Mouse (Mus musculus) heart, adult 18-20 months (tissue): ENCODE data around the gene Rbm25. TPM values are rescaled to one million over a fixed set of nuclear protein-coding genes. Genes with fewer than 3 reads are reported as not detected.

Experiments
- DNase-seq, 2 experiments: peaks; one replicate each; pipeline ENCODE4 v3.0.0; 2021 to 2022; ENCODE audit warnings: mixed read lengths in 1 of 2
- total RNA-seq, 2 experiments: library from RNA; stranded (reverse); gene quantifications; 2 replicates each; pipeline ENCODE4 v1.2.3; 2021

Gene Rbm25
- total RNA-seq, 2 experiments from 2014 or later = 39.9 to 47.7 TPM

DNA sequence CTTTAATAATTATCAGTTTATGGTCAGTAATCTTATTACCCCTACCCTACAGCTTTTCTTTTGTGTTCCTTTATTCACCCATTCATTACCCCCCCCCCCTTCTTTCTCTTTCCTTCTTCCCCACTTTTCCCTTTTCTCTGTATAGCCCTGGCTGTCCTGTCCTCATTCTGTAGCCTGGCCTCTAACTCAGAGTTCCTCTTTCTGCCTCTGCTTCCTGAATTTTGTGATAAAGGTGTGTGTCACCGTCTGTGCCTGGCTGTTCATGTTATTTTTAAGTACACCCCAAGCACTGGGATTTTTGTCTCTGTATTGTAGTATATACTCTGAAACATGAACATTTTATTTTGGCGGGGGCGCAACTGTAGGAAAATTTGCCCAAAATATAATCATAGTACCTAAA is 19.3 kb downstream of the Rbm25 start:
- DNase-seq = no peak

DNA sequence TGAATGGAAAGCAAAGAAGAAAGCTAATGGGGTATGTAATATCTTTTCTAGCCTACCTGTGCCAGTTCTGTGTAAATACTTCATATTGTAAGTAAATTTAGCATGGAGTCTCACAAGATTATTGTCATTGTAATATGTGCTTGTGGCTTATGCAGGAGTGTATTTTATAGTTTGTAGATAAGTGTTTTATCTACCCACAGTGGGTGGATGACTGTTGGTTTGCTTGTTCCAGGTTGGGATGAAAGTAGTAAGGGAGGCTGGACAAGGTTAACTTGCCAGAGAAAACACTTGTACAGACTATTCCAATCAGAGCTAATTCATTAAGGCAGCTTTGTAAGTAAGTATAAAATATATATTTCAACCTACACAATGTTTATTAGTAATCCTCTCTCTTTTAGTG is 20.4 kb downstream of the Rbm25 start:
- no peak for DNase-seq

DNA sequence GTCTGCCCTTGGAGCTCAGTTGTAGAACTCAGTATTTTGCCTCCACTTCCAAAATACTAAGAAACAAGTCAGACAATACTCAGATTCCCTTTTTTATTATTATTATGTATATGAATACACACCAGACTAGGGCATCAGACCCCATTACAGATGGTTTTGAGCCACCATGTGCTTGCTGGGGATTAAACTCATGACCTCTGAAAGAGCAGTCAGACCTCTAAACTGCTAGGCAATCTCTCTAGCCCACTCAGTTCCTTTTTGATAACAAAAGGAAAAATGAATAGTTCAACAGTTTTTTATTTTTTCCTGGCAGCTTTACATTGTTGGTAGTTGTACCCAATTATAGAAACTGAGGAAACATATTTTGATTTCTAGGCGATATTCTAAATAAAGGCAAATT is 54.4 kb downstream of the Rbm25 start:
- DNase-seq = no peak

DNA sequence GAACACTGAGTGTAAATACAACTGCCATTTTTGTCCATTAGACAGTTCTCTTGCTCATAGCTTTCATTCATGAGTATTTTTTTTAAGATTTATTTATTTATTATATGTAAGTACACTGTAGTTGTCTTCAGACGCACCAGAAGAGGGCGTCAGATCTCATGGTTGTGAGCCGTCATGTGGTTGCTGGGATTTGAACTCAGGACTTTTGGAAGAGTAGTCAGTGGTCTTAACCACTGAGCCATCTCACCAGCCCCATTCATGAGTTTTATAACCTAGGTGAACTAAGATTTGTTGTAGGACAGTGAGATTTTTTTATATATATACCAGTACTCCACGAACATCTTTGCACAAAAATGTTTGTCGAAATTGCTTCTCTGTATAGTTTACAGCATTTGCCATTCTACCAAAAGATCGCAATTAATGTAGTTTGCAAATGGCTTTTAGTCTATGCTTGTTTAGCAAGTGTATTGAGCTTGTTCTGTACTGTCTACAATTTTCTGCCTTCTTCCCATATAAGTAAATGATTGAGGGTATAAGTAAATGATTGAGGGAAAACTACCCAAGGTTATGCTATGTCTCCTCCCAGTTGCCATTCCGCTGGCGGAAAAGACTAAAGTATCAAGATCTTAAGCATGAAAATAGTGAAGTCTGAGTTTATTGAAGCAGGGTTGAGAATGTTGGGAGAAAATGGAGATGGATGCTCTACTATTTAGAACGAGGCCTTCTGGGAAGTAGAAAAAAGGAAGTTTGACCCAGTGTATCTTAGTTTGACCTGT is 55.7 kb downstream of the Rbm25 start:
- DNase-seq = no peak

DNA sequence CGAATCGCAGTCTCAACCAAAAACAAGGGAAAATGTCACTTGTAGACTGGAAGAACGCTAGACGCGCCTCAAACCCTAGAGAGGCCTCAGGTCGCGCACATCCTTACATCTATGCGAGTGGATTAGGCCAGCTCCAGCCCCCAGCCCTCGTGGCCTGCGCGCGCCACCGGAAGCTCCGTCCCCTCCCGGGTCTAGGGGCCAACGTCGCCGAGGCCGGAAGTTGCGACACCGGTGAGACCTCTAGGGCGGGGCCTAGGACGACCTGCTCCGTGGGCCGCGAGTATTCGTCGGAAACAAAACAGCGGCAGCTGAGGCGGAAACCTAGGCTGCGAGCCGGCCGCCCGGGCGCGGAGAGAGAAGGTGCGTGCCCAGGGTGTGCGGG is 56.9 kb downstream of the Rbm25 start, which contains the start of gene Psen1:
Psen1 (plus strand) TSS at position 219 of the 382 bp plus-strand sequence.
- DNase-seq = peak; percentile 96

DNA sequence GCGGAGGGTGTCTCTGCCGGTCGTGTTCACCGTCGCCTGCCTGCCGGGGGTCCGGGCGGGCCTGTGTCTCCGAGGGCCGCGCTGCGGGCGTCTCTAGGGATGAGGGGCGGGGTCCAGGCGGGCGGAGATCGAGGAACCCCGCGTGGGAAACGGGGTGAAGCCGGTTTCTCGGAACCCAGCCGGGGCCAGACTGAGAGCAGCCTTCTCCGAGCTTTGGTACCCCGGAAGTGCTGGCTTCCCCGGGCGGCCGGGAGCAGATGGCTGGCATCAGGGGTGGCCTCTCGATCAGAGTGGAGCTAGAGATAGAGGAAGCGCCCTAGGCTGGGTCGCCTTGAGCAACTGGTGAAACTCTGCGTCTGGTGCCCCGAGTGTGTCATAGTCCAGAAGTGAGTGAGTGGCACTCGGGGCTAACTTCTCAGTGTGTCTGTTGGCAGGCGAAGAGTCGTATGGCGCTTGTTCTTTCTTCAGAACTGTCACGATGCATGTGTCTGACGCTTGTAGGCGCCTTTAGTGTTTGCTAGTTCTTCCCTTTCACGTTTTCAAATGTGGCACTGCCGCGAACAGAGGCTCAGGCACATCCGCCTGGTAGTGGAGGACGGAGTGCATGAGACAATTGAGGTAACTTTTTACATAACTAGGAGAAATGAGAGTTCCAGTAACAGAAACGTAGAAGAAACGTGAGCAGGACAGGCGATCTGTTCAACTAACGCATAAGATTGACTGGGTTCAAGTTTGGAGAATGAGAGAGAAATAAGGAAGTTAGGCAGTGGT is 57.5 kb downstream of the Rbm25 start:
- peak in 1 of 2 experiments; percentile 58 for DNase-seq

DNA sequence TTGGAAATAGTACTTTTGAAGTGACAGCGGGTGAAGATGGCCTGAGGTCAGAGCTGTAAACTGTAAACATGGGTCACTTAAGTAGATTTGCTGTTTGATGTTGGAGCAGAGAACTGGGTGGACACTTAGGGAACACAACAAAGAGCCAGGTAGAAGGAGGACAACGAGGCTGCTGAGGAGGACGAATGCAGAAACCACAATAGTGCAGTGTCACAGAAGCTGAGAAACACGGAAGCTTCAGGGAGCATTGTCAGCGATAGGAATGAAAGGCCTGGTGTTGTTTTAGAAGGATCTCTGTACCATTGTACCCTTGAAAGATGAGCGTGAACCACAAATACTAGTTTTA is 58.0 kb downstream of the Rbm25 start:
- no peak for DNase-seq

DNA sequence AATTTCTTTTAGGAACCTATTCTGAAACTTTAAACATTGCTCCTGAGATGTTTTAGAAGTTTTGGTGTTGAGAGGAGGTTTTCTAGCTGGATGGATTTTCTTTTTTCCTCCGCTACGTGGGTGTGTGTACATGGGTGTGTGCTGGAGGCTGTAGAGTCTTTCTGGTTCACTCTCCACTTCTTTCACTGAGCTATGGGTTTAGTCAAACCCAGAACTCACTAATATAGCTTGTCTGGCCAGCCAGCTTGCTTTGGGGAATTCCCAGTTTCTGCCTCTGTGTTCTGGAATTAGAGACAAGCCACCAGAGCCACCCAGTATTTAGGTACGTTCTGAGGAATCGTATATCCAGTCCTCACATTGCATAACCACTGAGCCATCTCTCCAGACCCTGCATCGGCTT is 63.0 kb downstream of the Rbm25 start:
- DNase-seq = no peak

DNA sequence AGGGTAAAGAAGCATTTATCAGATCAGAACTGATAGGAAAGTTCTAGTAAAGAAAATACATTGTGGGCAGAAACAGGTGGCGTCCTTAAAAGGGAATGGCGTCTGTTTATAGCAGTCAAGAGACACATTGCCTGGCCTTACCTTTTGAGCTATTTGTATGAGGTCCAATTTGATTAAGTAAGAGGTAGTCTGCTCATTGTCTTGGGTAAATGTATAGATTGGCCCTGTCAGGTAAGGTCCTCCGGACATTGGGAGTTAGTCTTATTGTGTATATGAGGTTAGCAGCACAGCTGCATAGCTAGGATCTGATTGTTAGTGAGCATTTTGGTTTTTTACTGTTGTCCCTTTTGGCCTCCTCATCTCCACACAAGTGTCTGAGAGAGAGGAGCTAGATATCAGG is 63.6 kb downstream of the Rbm25 start:
- no peak for DNase-seq

DNA sequence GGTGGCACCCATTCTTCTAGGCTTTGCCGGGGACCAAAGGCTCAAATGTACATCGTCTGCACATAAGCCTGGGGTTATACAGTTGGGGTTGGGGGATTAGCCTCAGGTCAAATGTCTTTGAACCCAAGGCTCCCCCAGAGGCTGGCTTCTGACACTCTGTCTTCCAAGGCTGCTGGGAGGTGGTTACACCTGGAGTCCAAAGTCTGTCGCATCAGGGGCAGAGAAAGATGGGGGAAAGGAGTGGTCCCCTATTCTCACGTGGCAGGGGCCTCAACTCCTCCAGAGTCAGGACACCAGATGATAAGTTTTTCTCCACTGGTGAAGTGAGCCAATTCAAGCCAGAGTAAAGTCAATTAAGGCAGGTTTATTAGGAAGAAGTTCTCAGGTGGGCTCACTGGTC is 67.6 kb downstream of the Rbm25 start:
- DNase-seq = no peak

DNA sequence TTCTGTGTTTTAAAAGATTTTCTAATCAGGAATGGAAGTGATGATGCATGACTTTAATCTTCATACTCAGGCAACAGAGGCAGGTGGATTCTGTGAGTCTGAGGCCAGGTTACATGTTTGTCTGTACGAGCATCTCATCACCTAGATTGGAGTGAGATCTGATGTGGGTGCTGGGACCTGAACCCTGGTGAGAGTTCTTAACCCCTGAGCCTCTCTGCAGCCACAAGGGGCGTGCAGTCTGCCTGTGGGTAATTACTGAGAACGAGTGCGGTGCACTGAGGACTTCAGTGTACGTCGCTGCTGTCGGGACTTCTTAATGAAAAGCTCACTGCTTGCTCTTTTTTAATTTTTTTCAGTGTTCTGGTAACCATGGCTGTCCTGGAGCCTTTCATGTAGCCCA is 70.6 kb downstream of the Rbm25 start:
- DNase-seq = no peak

DNA sequence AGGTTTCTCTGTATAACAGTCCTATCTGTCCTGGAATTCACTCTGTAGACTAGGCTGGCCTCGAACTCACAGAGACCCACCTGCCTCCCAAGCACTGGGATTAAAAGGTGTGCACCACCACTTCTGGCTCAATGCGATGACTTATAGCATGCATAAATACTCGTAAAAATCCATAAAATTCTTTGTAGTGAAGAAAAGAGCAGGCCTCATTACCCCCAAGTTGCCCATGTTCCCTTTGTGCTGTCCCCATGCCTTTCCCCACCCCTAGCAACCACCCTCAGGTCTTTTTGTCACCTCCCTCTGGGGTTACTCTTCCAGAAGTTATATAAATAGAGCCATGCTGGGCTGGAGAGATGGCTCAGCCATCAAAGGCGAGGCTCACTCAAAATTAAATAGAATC is 71.8 kb downstream of the Rbm25 start:
- no peak for DNase-seq

DNA sequence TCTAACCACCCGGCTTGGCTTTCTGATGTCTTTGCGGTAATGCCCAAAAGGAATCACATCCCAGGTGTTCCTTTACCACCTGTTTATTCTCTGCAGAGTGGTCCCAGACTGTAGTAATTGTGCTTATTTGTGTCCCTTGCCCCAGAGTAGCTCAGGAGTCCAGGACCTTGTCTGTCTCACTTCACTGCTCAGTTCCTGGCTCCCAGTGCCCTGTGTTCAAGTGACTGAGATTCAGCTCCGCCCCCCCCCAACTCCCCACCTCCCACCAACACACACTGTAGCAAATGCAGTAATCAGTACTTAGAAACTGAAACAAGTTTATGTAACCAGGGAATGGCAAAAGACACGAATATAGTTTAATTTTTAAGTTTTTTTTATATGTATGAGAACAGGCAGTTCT is 75.9 kb downstream of the Rbm25 start:
- DNase-seq = no peak

DNA sequence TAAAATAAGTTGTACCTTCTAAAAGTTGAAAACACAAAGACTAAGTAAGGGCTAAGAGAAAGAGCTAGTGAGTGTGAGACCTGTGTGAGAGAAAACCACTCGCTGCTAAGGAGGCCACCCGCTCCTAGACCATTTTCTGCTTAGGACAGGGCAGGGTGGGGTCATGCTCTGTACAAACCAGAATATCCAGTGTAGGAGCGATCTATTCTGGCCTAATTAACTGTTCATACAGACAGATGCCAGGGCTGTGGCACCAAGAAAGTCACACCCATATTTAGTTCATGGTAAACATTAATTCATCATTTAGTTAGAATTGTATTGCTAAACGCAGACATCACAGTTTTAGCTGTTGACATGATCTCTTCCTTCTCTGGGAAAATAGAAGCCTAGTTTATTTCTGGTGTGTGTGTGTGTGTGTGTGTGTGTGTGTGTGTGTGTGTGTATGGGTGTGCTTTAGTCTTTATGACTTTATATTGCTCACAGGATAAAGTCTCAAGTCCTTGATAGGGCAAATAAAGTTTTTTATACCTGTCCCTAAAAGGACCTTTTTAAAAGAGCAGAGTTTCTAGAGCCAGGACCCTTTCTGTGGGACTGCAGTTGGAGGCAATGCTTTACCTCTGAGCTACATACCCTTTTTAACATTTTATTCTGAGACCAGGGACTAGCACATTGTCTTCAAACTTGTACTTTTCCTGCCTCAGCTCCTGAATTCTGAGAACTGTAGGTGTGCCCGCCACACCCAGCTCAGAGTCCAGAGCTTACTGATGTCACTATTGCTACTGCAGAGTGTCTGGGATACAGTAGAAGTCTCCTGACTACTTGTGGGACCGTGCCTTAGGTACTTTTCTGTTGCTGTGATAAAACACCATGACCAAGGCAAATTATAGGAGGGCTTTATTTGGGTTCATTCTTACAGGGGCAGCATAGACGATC is 77.4 kb downstream of the Rbm25 start:
- no peak for DNase-seq

DNA sequence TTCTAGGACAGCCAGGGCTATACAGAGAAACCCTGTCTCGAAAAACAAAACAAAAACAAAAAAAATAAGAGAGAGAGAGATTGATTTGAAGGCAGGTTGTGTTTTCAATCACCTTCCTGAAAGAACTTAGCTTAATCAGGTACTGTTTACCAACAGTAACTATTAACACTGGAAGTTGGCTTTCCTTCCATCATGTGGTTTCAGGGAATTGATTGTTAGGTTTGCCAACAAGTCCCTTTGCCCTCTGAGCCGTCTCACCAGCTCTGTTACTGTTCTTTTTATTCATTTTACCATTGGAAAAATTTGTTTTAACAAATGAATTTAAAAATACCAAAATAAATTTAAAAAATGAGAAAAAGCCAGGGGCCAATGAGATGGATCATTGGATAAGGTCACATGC is 78.9 kb downstream of the Rbm25 start:
- no peak for DNase-seq

DNA sequence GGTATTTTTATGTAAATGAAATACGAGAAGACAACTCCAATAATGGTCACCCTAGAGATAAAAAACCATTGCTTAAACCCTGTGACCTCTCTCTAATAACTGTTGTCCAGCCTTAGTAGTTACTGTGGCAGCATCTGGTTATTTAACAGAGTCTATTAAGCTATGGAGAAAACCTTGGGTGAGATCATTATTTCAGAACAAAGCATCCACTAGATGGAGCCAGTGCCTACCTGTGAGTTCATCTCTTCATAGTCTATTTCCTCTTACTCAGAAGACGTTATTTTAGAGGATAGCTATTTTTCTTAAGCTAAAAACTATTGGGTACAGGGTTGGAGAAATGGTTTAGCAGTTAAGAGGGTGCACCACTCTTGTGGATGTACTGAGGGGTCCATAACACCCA is 82.7 kb downstream of the Rbm25 start:
- DNase-seq = peak; percentile 47 to 76

DNA sequence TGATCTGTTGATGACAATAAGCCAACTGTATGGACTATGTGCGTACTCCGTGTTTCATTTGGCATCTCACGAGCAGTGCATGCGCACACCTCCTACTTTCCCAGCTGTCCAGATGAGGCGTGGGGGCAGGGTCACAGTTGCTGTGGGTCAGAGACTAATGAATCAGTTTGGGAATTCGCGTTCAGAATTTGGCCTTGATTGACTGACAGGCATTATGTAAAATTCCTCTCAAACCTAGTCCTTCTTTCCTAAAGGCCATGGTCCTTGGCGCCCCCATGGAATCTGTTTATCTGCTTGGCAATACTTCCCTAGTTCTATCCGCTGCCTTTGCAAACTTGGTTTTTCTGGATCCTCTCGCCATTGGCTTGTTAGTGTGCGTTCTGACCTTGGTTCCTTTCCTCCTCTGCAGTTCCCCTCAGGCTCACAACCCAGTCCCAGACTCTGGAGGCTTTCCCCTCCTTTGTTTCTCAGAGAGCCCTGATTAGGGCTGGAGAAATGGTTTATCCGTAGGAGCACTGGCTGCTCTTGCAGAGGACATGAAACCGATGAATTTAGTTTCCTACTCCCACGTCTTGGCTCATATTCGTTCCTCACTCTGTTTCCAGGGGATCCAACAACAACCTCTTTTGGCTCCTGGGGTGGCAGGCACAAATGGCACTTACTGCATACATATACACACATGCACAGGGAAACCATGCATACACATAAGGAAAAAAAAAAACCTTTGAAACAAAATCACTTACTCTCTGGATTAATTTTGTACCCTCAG is 85.6 kb downstream of the Rbm25 start:
- peak in 1 of 2 experiments; percentile 26 for DNase-seq

DNA sequence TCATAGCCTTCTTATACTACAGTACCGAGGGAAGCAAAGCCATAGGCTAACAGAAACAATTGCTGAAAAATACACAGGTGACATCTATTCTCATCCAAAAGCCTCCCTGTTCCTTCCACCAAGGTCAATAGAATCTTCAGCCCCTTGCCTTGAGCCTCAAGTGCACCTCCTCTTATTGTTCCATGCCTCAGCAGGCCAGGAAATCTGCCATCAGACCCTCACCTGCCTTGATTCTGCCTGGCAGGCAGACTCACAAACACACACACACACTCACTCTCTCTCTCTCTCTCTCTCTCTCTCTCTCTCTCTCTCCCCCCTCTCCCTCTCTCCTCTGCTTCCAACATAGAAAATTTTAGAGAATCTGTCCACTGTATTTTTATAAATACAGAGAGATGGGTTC is 88.4 kb downstream of the Rbm25 start:
- no peak for DNase-seq

DNA sequence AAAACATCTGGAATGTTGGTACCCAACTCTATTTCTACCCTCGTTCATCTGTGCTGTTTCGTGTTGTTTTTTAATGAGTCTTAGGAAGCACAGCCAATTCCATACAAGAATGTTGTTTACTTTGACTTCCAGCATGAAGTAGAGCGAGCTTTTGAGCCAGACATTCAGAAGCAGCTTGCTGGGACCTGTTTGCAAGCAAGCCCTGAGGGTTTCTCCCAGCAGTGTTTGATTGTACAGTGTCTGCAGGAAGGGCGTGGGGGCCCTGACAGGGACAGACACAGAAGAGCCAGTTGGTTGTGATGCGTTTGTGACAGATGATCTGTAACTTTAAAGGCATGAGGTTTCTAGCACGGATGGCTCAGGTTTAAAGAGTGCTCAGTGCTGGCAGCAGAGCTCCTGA is 90.2 kb downstream of the Rbm25 start:
- DNase-seq = no peak

DNA sequence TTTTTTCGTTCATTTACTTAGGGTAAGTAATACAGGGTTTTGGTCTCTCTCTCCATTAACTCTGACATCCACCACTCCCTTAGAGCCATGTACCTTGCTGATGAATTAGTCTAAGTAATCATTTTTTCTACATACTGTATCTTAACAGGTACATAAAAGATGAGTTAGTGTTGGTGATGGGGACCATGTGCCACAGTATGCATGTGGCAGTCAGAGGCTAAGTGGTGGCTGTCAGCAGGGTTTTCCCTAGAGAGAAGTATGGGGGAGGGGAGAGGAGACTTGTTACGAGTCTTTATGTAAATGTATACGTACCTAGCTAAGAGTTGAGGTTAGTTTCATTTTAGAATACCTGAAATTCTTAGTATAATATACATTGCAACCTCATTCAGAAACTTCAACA is 92.0 kb downstream of the Rbm25 start:
- DNase-seq = no peak

DNA sequence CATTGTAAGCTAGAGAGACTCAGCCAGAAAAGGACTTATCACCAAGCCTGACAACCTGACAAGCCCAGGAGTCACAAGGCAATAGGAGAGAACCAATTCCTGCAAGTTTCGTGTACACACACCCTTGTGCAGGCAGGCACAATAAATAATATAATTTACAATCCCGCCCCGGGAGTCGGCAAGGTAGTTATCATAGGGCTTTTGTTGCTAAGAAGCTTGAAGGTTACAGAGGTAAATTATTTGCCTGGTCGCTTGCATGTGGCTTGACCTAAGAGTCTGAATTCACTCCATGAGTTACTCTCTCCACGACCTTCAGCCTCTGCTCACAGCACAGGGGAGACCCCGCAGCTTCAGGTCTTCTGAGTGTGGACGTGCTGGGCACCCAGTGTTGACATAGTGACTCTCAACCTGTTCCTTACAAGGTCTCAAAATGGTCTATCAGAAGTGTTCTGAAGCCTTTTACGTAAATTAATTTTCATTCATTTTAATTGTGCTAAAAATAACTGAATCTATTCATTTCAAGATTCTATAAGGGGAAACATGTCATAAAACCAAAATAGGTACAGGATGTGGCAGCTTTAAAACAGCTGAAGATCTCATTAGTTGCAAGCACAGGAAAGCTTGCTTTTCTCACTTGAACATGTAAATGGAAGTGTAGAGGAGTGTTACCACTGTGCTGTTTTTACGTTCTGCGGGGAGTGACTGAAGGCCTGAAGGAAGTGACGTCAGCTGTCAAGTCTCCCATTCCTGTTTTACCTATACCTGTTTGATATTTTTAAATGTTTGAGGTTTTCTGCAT is 95.7 kb downstream of the Rbm25 start:
- no peak for DNase-seq
